Mouse (Mus musculus) left cerebral cortex, adult 6 months (tissue): ENCODE data around the gene Vmn1r87. TPM values are rescaled to one million over a fixed set of nuclear protein-coding genes. Genes with fewer than 3 reads are reported as not detected.

Source experiments
- long read RNA-seq, 2 experiments: library from polyadenylated mRNA; unstranded; transcript quantifications; one replicate each; pipeline ENCODE4 v2.0.0; 2019 to 2020
- polyA plus RNA-seq: library from polyadenylated mRNA; unstranded; fragments of <200 nt; fragmentation: Nextera tagmentation; gene quantifications from 2 replicates; pipeline ENCODE4 v1.2.3, GENCODE M21; 2021

Gene Vmn1r87
- not detected in 2 replicates for polyA plus RNA-seq
- long read RNA-seq, experiment 1: 0 reads
- long read RNA-seq, experiment 2: 0 reads

DNA sequence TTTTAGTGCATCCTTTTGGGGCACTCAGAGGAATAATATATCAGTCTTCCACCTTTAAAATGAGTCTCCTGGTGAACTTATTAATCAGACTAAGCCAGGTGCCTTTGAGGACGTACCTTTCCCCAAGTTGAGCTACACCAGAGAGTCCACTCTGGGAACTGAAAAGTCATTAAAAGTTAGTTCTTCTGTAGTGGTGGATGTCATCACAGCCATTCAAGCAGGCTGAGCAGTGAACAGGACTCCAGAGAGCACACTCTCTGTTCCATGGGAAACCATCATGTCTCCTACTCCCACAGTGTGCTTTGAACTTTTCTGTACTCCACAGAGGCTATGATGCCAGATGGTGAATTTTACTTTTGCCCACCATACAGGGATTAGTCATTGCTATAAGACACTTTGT lies at the start of gene Vmn1r87:
Gene Vmn1r87 (minus strand): TSS at position 101 of the 400 bp plus-strand sequence.

DNA sequence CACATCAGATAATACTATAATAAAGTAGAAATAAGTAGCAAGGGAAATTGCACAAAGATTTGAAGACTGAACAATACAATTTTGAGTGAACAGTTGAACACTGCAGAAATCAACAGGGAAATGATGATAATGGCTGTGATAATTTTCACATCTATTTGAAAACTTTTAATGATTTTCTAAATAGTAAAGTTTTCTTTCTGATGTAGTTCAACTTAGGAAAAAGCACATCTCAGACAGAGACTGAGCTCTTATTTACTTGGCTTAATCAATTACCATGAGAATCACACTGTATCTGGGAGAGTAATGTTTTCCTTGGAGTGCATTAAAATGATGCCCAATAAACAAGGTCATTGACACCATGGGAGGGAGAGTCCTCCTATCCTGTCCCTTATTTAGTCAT lies 19.3 kb upstream of the Vmn1r87 start, which contains the start of gene Vmn1r88:
Gene Vmn1r88 (plus strand): TSS at position 301 of the 400 bp plus-strand sequence.

GRCm38 (mm10) chr7:13119817-13120216 lies 20.1 kb downstream of the Vmn1r87 start, which contains the start of gene Vmn1r86:
Vmn1r86 (minus strand) TSS chr7:13119917.

DNA sequence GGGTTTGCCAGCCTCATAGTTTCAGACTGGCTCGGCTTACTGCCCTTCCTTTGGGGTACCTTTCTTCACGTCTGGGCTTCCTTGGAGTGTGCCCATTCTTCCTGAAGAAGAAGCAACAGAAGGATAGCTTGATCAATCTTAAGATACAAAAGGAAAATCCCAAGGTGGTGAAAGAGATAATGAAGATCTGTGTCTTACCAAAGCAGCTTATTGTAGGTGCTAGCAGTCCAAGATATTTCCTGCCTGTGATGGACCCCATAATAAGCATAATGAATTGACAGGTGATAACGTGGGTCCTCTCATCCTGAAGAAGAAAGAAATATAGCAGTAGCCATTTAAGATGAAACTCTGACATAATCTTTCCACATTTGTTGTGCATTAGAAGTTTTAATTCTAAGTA lies 44.9 kb downstream of the Vmn1r87 start, which contains the start of gene Vmn1r85:
Gene Vmn1r85 (minus strand): TSS at position 101 of the 400 bp plus-strand sequence.

Other genes starting within 250 kb of the Vmn1r87 start
- gene Zscan22, start 242.3 kb downstream of the Vmn1r87 start, polyA plus RNA-seq: 9.4 and 10.1 TPM in 2 replicates
- 501 and 651 TPM in 2 replicates for gene Rps5, start 217.9 kb downstream of the Vmn1r87 start, polyA plus RNA-seq
- gene Rnf225, start 212.7 kb downstream of the Vmn1r87 start, polyA plus RNA-seq: 0.72 and 0.75 TPM in 2 replicates
- 2.1 and 2.2 TPM in 2 replicates for gene Zfp324, start 174.3 kb downstream of the Vmn1r87 start, polyA plus RNA-seq
- gene Zfp446, start 162.3 kb downstream of the Vmn1r87 start, polyA plus RNA-seq: 3.5 and 3.7 TPM in 2 replicates
- not detected in 2 replicates for gene Slc27a5, start 142.0 kb downstream of the Vmn1r87 start, polyA plus RNA-seq
- gene Trim28, start 141.0 kb downstream of the Vmn1r87 start, polyA plus RNA-seq: 54.8 and 98.3 TPM in 2 replicates
- 7.8 and 11.4 TPM in 2 replicates for gene Zbtb45, start 130.1 kb downstream of the Vmn1r87 start, polyA plus RNA-seq
- 313 and 375 TPM in 2 replicates for gene Chmp2a, start 105.3 kb downstream of the Vmn1r87 start, polyA plus RNA-seq
- 24.0 and 50.3 TPM in 2 replicates for gene Ube2m, start 101.9 kb downstream of the Vmn1r87 start, polyA plus RNA-seq
- 6.9 and 8.3 TPM in 2 replicates for gene Mzf1, start 85.4 kb downstream of the Vmn1r87 start, polyA plus RNA-seq
- not detected in 2 replicates for gene Vmn1r85, start 45.0 kb downstream of the Vmn1r87 start, polyA plus RNA-seq
- not detected in 2 replicates for gene Vmn1r86, start 20.2 kb downstream of the Vmn1r87 start, polyA plus RNA-seq
- gene Vmn1r88, start 19.4 kb upstream of the Vmn1r87 start, polyA plus RNA-seq: not detected in 2 replicates
- gene Vmn1r89, start 72.9 kb upstream of the Vmn1r87 start, polyA plus RNA-seq: not detected in 2 replicates
- 5.8 and 6.2 TPM in 2 replicates for gene Lig1, start 137.1 kb upstream of the Vmn1r87 start, polyA plus RNA-seq
- 3.3 and 3.5 TPM in 2 replicates for gene Zswim9, start 138.6 kb upstream of the Vmn1r87 start, polyA plus RNA-seq
- not detected in 2 replicates for gene Pla2g4c, start 184.5 kb upstream of the Vmn1r87 start, polyA plus RNA-seq